Mouse (Mus musculus) embryonic fibroblast, embryonic 13.5 days (primary cell): Measurements from ENCODE around the gene Gm20388.

Experiments used
- CTCF ChIP-seq: IDR thresholded peaks from 2 replicates; pipeline ENCODE4 v1.5.1; 2011; ENCODE audit warnings: mild to moderate bottlenecking, control low read depth, low read length, moderate library complexity, borderline replicate concordance; ENCODE audit not compliant: insufficient read depth
- POLR2A ChIP-seq: IDR thresholded peaks from 2 replicates; pipeline ENCODE4 v1.6.1; 2011; ENCODE audit warnings: low read depth, mild to moderate bottlenecking, control low read depth, low read length, moderate library complexity

- TF ChIP-seq CTCF: no peak
- no peak for TF ChIP-seq POLR2A
Observed at GRCm38 (mm10) chr8:121187491-121188364, 1277.1 kb downstream of the Gm20388 start.
